Mouse (Mus musculus): Measurements from ENCODE around the gene Rreb1.

The Rreb1 gene

GRCm38 (mm10) chr13:37979506-37979905 lies 201.3 kb downstream of the Rreb1 start:
- DNase-seq (ENCODE audit: low spot score): no peak

- no peak for DNase-seq (ENCODE audit: low spot score)
Measured at GRCm38 (mm10) chr13:37980346-37980745, 202.1 kb downstream of the Rreb1 start.

GRCm38 (mm10) chr13:37981063-37981462 lies 202.9 kb downstream of the Rreb1 start:
- no peak for DNase-seq (ENCODE audit: low spot score)

DNA sequence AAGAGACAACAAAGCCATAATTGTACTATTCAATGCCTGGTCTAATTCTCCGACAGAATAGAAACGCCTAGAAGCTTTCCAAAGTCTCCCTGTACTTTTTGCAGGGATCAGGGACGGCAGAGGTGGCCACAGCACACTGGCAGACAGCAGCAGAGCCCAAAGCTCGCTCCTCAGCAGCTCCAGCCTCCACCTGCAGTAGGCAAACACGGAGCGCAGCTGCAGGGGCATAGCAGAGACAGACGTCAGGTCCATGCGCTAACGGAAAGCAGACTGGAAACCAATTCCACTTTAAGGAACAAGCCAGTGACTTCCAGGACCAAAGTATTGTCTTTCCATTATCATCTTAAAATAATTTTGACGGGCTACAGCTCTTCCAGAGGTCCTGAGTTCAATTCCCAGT lies 208.0 kb downstream of the Rreb1 start:
- no peak for DNase-seq (ENCODE audit: low spot score)

- DNase-seq (ENCODE audit: low spot score): no peak
Measured at GRCm38 (mm10) chr13:37989701-37990100, 211.5 kb downstream of the Rreb1 start.

GRCm38 (mm10) chr13:37992638-37993371 lies 214.6 kb downstream of the Rreb1 start:
- no peak for DNase-seq (ENCODE audit: low spot score)

DNA sequence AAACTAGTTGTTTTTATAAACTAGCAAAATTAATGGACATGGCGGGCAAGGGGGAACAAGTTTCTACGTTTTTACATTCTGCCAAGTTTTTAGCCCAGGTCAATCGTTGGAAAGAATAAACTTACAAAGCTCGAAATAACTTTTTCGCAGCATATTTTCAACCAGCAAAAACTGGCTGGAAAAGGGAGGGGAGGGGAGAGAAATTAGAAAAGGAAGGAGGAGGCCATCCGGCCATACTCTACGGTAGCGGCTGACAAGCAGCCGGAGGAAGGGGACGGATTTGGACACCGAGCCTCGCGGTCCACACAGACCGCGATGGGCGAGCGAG lies 215.1 kb downstream of the Rreb1 start:
- no peak for DNase-seq (ENCODE audit: low spot score)

- peak; percentile 97 for DNase-seq (ENCODE audit: low spot score)
Measured at GRCm38 (mm10) chr13:37993704-37994404, 215.7 kb downstream of the Rreb1 start, which contains the start of gene Ssr1. Gene Ssr1 (minus strand): TSS chr13:37994217.

- no peak for DNase-seq (ENCODE audit: low spot score)
Measured at GRCm38 (mm10) chr13:37994405-37994749, 216.2 kb downstream of the Rreb1 start.

- DNase-seq (ENCODE audit: low spot score): no peak
Measured at GRCm38 (mm10) chr13:37999713-38000112, 221.5 kb downstream of the Rreb1 start.

All from urinary bladder, postnatal 14 days (tissue).